Mouse (Mus musculus) liver, adult 2 months (tissue): ENCODE data around the gene Rab30. TPM values are rescaled to one million over a fixed set of nuclear protein-coding genes. Genes with fewer than 3 reads are reported as not detected.

ENCODE experiments used
- DNase-seq: peaks from one replicate; pipeline ENCODE4 v3.0.0-alpha.2; 2011; ENCODE audit warnings: low read depth, low spot score; ENCODE audit errors: extremely low read depth
- H3K27ac ChIP-seq: fragments of 200-500 bp; replicated peaks from 2 replicates; pipeline ENCODE4 v1.5.1; 2012; ENCODE audit warnings: low read depth, mild to moderate bottlenecking, control low read depth, inconsistent platforms, low read length; ENCODE audit not compliant: insufficient read depth
- H3K27me3 ChIP-seq: fragments of 200-500 bp; 2 replicates; pipeline ENCODE4 v1.6.1; 2012; ENCODE audit warnings: mild to moderate bottlenecking, moderate library complexity, low read length, inconsistent platforms; ENCODE audit not compliant: control insufficient read depth, insufficient read depth
- H3K36me3 ChIP-seq: fragments of 200-500 bp; 2 replicates; pipeline ENCODE4 v1.6.1; 2012; ENCODE audit warnings: low read length, inconsistent platforms; ENCODE audit not compliant: control insufficient read depth, insufficient read depth
- H3K4me1 ChIP-seq: fragments of 200-500 bp; 2 replicates; pipeline ENCODE4 v1.6.1; 2011; ENCODE audit warnings: low read length; ENCODE audit not compliant: control insufficient read depth, insufficient read depth
- H3K4me3 ChIP-seq: fragments of 200-500 bp; 2 replicates; pipeline ENCODE4 v1.5.1; 2011; ENCODE audit warnings: low read depth, mild to moderate bottlenecking, control low read depth, low read length, moderate library complexity; ENCODE audit not compliant: insufficient read depth
- H3K79me2 ChIP-seq: fragments of 200-500 bp; 2 replicates; pipeline ENCODE4 v1.6.1; 2012; ENCODE audit warnings: inconsistent platforms, mild to moderate bottlenecking, low read length, moderate library complexity; ENCODE audit not compliant: control insufficient read depth, insufficient read depth
- H3K9ac ChIP-seq: fragments of 200-500 bp; 2 replicates; pipeline ENCODE4 v1.6.1; 2012; ENCODE audit warnings: low read depth, mild to moderate bottlenecking, control low read depth, inconsistent platforms, low read length
- CTCF ChIP-seq: fragments of 200-500 bp; IDR thresholded peaks from 2 replicates; pipeline ENCODE4 v1.5.1; 2011; ENCODE audit warnings: low read depth, low read length, control low read depth
- POLR2A ChIP-seq: fragments of 200-500 bp; IDR thresholded peaks from 2 replicates; pipeline ENCODE4 v1.6.1; 2011; ENCODE audit warnings: low read length, control low read depth; ENCODE audit not compliant: insufficient read depth; ENCODE audit errors: extremely low read depth
- WGBS: fragments of 180-500 bp; shearing (Covaris S2); methylation state at CpG from one replicate; pipeline ENCODE4 v1.1.7; 2018; 5-methylcytosine and 5-hydroxymethylcytosine counted together
- polyA plus RNA-seq: library from polyadenylated mRNA; depleted of rRNA; stranded (reverse); fragments of >200 nt; gene quantifications from 2 replicates; pipeline ENCODE4 v1.2.3, GENCODE M21; 2012
- total RNA-seq: library from RNA; depleted of rRNA; stranded (reverse); fragments of >200 nt; gene quantifications from 2 replicates; pipeline ENCODE4 v1.2.3, GENCODE M21; 2014

Gene Rab30
- total and polyA plus RNA-seq, 2 experiments: 2.9 to 12.1 TPM

DNA sequence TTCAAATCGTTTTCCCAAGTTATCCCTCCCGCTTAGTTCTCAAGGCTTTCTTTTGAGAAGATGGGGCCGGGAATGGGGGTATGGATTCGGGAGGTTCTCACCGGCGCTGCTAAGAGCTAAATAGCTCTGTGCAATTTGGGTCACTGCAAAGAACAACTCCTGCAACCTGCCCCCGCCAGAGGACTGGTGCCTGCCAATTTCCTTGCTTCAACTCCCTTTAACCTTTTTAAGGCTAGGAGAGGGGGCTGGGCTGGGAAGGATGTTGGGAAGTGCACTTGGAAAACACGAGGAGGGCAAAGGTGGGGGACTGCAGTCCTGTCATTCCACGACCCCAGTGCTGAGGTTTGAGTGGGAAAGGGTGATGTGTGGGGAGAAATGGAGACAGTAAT is 452 bp downstream of the Rab30 start:
- Histone ChIP-seq H3K27ac (peak overlapping the region; percentile 4), H3K27me3 (no peaks in the 10 kb centered on the region), H3K36me3 (peaks cover 17% of the 10 kb centered on the region), H3K79me2 (peaks cover 12% of the 10 kb centered on the region; the same call in 1 of the 2 replicates), H3K4me3 (peak overlapping the region; percentile 46), H3K9ac (peak overlapping the region; percentile 54), H3K4me1 (peaks cover 12% of the 10 kb centered on the region)
- DNase-seq: peak; percentile 51
- under 1% methylated on average over 9 of the region's 9 CpGs for WGBS
- no peak for TF ChIP-seq POLR2A
- TF ChIP-seq CTCF: no peak

DNA sequence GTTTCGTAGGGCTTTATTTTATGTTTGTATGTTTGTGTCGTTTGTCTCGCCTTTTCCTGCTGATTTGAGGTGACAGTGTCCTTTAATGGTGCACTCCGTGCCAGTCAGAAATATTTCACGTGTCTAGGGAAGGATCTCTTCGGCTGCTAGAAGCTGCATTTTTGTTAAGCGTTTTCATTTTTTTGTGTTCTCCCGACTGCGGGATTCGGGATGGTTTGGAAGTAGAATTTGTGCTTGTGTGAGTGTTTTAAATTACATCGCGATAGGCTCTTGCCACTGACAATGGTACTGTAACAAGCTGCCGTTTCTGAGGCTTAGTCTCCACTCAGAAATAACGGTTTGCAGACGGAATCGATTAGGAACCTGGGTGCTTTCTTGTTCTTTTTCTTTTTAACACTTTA is 938 bp downstream of the Rab30 start:
- under 1% methylated on average over 16 of the region's 16 CpGs for whole genome bisulfite sequencing
- Histone ChIP-seq H3K27ac (no peak overlapping the region), H3K36me3 (peaks cover 14% of the 10 kb centered on the region), H3K79me2 (peaks cover 12% of the 10 kb centered on the region; the same call in 1 of the 2 replicates), H3K4me3 (peak overlapping the region; percentile 46), H3K27me3 (no peaks in the 10 kb centered on the region), H3K4me1 (peaks cover 12% of the 10 kb centered on the region), H3K9ac (peak overlapping the region; percentile 50)
- TF ChIP-seq POLR2A (no peak), CTCF (no peak)
- DNase-seq: peak; percentile 39

DNA sequence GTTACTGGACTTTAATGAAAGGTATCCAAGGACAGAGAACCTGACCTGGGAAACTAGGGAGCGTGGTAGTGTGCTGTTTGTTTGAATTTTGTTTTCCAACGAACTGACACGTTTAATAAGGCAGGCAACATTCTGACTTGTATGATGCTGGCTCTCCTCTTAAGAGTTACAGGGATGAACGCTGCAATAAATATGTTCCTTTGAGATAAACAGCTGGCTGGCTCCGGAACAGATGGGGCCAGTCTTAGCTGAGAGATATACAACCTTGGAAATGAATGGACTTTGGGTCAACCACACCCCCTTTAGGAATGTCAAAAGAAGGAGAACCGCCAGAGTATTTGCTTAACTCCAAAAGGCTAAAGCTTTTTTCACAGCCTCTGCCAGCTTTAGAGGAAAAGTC is 1.4 kb downstream of the Rab30 start:
- Histone ChIP-seq H3K27ac (no peak overlapping the region), H3K79me2 (peaks cover 12% of the 10 kb centered on the region; the same call in 1 of the 2 replicates), H3K27me3 (no peaks in the 10 kb centered on the region), H3K36me3 (peaks cover 11% of the 10 kb centered on the region), H3K9ac (peak overlapping the region; percentile 50; the same call in 1 of the 2 replicates), H3K4me1 (peaks cover 12% of the 10 kb centered on the region), H3K4me3 (no peak overlapping the region)
- whole genome bisulfite sequencing: 2% methylated on average over 6 of the region's 6 CpGs
- DNase-seq: peak; percentile 71
- no peak for TF ChIP-seq POLR2A

DNA sequence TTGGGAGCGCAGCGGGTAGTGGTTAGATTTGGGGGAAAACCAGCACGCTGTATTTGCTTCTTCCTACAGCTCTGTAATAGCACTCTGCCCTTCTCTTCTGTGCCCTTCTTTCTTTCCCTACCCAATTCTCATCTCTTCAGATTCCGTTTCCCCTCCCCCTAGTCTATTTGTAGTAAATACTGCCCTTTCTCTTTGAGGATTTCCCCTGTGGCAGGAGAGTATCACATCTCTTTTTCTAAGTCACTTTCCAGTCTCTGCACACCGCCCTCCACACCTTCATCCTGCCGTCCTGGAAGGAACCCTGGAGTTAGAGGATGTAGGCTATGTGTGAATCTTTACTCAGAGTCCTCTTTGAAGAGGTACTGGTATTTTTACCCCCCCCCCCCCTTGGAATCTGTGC is 1.9 kb downstream of the Rab30 start:
- H3K4me3 ChIP-seq: no peak overlapping the region
- 57% methylated on average over 6 of the region's 6 CpGs for WGBS
- peaks cover 12% of the 10 kb centered on the region for H3K4me1 ChIP-seq
- no peaks in the 10 kb centered on the region for H3K27me3 ChIP-seq
- H3K27ac ChIP-seq: no peak overlapping the region
- no peak for TF ChIP-seq CTCF
- no peak for TF ChIP-seq POLR2A
- H3K9ac ChIP-seq: no peak overlapping the region
- DNase-seq: no peak
- peaks cover 6% of the 10 kb centered on the region for H3K36me3 ChIP-seq
- peaks cover 12% of the 10 kb centered on the region; the same call in 1 of the 2 replicates for H3K79me2 ChIP-seq

DNA sequence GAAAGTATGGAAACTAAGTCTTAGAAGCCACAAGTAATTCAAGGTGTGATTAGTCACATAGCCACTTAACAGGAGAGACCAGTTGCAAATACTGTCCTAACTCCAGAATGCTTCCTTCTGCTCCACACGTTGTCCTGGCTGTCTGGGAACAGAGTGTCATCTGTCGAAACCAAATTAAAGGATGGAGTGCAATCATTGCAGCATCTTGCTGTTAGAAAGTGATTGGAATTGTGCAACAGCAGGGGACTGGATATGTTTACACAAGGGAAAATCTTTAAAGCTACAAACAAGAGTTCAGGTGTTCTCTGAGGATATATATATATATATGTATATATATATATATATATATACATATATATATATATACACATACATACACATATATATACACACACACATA is 9.0 kb downstream of the Rab30 start:
- Histone ChIP-seq H3K27me3 (no peaks in the 10 kb centered on the region), H3K79me2 (no peaks in the 10 kb centered on the region), H3K36me3 (no peaks in the 10 kb centered on the region), H3K27ac (no peak overlapping the region), H3K4me1 (peaks cover 2% of the 10 kb centered on the region; the same call in 1 of the 2 replicates), H3K4me3 (no peak overlapping the region), H3K9ac (no peak overlapping the region)
- no peak for TF ChIP-seq CTCF
- TF ChIP-seq POLR2A: no peak
- WGBS: 19% methylated on average over 2 of the region's 2 CpGs
- DNase-seq: peak; percentile 62

DNA sequence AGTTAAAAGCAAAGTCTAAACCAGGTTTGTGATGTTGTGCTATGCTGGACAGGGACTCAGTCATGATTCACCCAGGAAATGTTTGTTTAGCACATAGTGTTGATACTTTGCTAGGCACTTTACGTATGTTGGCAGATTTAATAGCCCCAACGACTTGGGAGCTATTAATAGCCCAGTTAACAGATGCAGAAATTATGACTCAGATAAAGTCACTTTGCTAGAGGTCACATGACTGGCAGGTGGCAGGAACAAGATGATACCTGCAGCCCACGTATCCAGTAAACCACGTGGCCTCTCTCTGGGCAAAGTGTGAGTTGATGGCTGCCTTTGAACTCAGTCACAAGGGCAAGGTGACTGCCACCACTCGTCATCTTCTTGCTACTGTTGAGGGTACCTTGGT is 16.7 kb downstream of the Rab30 start:
- TF ChIP-seq POLR2A: no peak
- no peak for TF ChIP-seq CTCF

More for the DNA sequence above, 16.7 kb downstream of the Rab30 start:
- H3K27ac ChIP-seq: no peak overlapping the region
- WGBS: 67% methylated on average over 5 of the region's 5 CpGs
- H3K4me1 ChIP-seq: peaks cover 6% of the 10 kb centered on the region; the same call in 1 of the 2 replicates
- H3K4me3 ChIP-seq: no peak overlapping the region
- DNase-seq: no peak
- H3K9ac ChIP-seq: no peak overlapping the region
- no peaks in the 10 kb centered on the region for H3K27me3 ChIP-seq
- no peaks in the 10 kb centered on the region for H3K79me2 ChIP-seq
- no peaks in the 10 kb centered on the region for H3K36me3 ChIP-seq
